Mouse (Mus musculus): ENCODE data around the gene Vmn1r191. TPM values are rescaled to one million over a fixed set of nuclear protein-coding genes. Genes with fewer than 3 reads are reported as not detected.
"Not testable (repeated sequence)": the region's sequence is repeated elsewhere in the genome, so short reads cannot be mapped to it uniquely, and the experiment has no call there.

The Vmn1r191 gene
- not detected in 2 replicates for polyA plus RNA-seq (2016; fragmentation: Nextera tagmentation; extraction: Ambion mirVana)

DNA sequence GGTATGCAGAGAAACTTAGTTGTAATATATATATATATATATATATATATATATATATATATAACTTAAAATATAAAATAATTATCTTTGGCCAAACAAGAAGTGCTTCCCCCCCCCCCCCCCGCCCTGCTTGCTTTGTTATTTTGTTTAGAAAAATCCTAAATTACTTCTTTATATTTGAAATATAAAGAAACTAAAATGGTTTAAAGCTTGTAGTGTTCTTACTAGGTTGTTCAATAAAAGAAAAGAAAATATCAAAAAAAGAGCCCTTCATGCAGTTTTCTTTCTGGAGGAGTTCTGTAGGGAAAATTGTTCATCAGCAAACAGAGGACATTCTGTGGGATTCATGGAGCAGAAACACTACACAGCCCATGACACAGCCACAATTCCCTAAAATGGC, at the start of gene Vmn1r191:
Vmn1r191 (minus strand) TSS at position 101 of the 400 bp plus-strand sequence.
- no peak for ATAC-seq (ENCODE audit: insufficient number of reproducible peaks, insufficient read depth, low FRiP score, low TSS enrichment)
- 71% methylated on average over 1 of the region's 1 CpGs for WGBS
- no peak within 1 kb of the TSS for H3K4me3 ChIP-seq

GRCm38 (mm10) chr13:22223060-22223459, 39.3 kb upstream of the Vmn1r191 start, which contains the start of gene Vmn1r193:
Gene Vmn1r193 (minus strand): TSS chr13:22223160.
- ATAC-seq (ENCODE audit: insufficient number of reproducible peaks, insufficient read depth, low FRiP score, low TSS enrichment); H3K9me3 ChIP-seq; H3K4me3 ChIP-seq; H3K27ac ChIP-seq; H3K27me3 ChIP-seq; H3K9ac ChIP-seq; H3K4me2 ChIP-seq (replicated peaks); H3K4me1 ChIP-seq; H3K36me3 ChIP-seq: not testable (repeated sequence)
- WGBS, result 76% methylated on average over 1 of the region's 1 CpGs

More for the DNA sequence above, at the start of gene Vmn1r191:
- no peak within 1 kb of the TSS for H3K9ac ChIP-seq
- H3K36me3 ChIP-seq, result no peaks in the 10 kb centered on the region
- H3K9me3 ChIP-seq, result no peaks in the 10 kb centered on the region
- no peaks in the 10 kb centered on the region for H3K27me3 ChIP-seq
- H3K4me2 ChIP-seq (replicated peaks), result no peak within 1 kb of the TSS
- H3K4me1 ChIP-seq, result no peaks in the 10 kb centered on the region
- no peak within 1 kb of the TSS for H3K27ac ChIP-seq

DNA sequence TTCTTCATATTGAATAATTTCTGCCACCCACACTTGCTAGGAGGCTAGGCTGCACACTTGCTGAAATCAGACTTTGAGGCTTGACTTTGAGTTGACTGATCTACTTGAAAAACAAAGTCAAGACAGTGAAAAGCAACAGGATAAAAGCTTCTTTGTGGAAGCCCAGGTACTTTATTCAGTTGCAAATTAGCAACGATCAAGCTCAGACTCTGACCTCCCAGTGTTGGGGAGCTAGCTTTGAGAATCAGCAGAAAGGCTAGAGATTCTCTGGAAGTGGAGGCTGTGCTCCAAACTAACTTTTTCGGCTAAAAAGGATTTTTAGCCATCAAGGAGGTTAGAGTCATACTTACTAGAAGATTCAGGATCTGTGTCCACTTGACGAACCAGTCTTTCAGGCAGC, 9.0 kb upstream of the Vmn1r191 start:
- not testable (repeated sequence) for H3K4me1 ChIP-seq; H3K4me3 ChIP-seq; H3K27me3 ChIP-seq; H3K27ac ChIP-seq; ATAC-seq (ENCODE audit: insufficient number of reproducible peaks, insufficient read depth, low FRiP score, low TSS enrichment); H3K9me3 ChIP-seq; H3K36me3 ChIP-seq; H3K9ac ChIP-seq; H3K4me2 ChIP-seq (replicated peaks)
- 69% methylated on average over 3 of the region's 3 CpGs for WGBS

DNA sequence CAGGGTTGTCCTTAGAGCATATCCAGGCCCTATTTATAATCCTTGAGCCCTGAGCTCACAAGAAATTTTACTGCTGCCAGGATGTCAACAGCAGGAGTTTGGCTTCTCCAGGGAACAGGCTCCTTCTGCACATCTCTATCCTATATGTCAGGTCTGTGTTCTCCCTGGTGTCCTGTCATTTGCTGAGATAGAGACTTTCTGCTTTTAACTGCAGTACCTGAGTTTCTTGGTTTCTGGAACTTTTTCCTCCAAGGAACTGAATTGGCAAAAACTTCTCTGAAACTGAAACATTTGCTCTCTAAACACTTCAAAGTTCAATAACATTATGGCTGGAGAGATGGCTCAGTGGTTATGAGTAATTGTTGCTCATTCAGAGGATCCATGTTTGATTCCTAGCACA, 7.3 kb upstream of the Vmn1r191 start, which contains the start of gene Vmn1r192:
Vmn1r192 (minus strand) TSS at position 101 of the 400 bp plus-strand sequence.
- Histone ChIP-seq H3K27me3 (no peaks in the 10 kb centered on the region), H3K27ac (no peak within 1 kb of the TSS), H3K36me3 (no peaks in the 10 kb centered on the region), H3K4me3 (no peak within 1 kb of the TSS), H3K9me3 (no peaks in the 10 kb centered on the region), H3K4me1 (no peaks in the 10 kb centered on the region), H3K9ac (no peak within 1 kb of the TSS), H3K4me2 (replicated peaks) (no peak within 1 kb of the TSS)
- ATAC-seq (ENCODE audit: insufficient number of reproducible peaks, insufficient read depth, low FRiP score, low TSS enrichment), result no peak

GRCm38 (mm10) chr13:22190385-22190784, 6.6 kb upstream of the Vmn1r191 start:
- no peaks in the 10 kb centered on the region for H3K4me1 ChIP-seq
- no peaks in the 10 kb centered on the region for H3K36me3 ChIP-seq
- no peak for ATAC-seq (ENCODE audit: insufficient number of reproducible peaks, insufficient read depth, low FRiP score, low TSS enrichment)
- no peak overlapping the region for H3K27ac ChIP-seq
- H3K27me3 ChIP-seq, result no peaks in the 10 kb centered on the region
- H3K4me3 ChIP-seq, result no peak overlapping the region
- no peak overlapping the region for H3K9ac ChIP-seq
- WGBS, result 83% methylated on average over 2 of the region's 2 CpGs
- no peaks in the 10 kb centered on the region for H3K9me3 ChIP-seq
- H3K4me2 ChIP-seq (replicated peaks), result no peak overlapping the region

DNA sequence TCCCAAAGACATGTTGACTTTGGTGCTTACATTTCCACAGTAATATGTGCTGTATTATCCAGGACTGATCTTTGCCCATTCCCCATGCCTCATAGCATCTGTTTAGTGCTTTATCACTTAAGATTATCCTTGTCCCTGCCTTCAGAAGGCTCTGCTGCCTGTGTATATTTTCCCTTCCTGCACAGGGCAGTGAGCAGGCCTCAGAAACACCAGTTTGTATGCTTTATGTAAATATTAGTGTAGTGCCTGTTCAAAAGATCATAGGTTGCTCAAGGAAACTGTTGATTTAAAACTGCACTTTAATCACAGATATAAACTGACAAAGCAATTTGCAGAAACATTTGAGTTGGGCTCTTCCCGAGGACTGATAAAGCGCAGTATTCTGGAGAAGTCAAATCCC, 5.5 kb upstream of the Vmn1r191 start:
- Histone ChIP-seq H3K4me1 (no peaks in the 10 kb centered on the region), H3K27me3 (no peaks in the 10 kb centered on the region), H3K9ac (no peak overlapping the region), H3K4me3 (no peak overlapping the region), H3K4me2 (replicated peaks) (no peak overlapping the region), H3K27ac (no peak overlapping the region), H3K36me3 (no peaks in the 10 kb centered on the region), H3K9me3 (no peaks in the 10 kb centered on the region)
- 88% methylated on average over 2 of the region's 2 CpGs for WGBS
- ATAC-seq (ENCODE audit: insufficient number of reproducible peaks, insufficient read depth, low FRiP score, low TSS enrichment), result no peak

- Histone ChIP-seq H3K4me2 (replicated peaks) (no peak overlapping the region), H3K27me3 (no peaks in the 10 kb centered on the region), H3K9ac (no peak overlapping the region), H3K36me3 (no peaks in the 10 kb centered on the region), H3K9me3 (peaks cover 8% of the 10 kb centered on the region), H3K4me1 (no peaks in the 10 kb centered on the region), H3K27ac (no peak overlapping the region), H3K4me3 (no peak overlapping the region)
- WGBS, result 94% methylated on average over 15 of the region's 15 CpGs
- no peak for ATAC-seq (ENCODE audit: insufficient number of reproducible peaks, insufficient read depth, low FRiP score, low TSS enrichment)
Measured at GRCm38 (mm10) chr13:22168416-22168815, 15.4 kb downstream of the Vmn1r191 start.

DNA sequence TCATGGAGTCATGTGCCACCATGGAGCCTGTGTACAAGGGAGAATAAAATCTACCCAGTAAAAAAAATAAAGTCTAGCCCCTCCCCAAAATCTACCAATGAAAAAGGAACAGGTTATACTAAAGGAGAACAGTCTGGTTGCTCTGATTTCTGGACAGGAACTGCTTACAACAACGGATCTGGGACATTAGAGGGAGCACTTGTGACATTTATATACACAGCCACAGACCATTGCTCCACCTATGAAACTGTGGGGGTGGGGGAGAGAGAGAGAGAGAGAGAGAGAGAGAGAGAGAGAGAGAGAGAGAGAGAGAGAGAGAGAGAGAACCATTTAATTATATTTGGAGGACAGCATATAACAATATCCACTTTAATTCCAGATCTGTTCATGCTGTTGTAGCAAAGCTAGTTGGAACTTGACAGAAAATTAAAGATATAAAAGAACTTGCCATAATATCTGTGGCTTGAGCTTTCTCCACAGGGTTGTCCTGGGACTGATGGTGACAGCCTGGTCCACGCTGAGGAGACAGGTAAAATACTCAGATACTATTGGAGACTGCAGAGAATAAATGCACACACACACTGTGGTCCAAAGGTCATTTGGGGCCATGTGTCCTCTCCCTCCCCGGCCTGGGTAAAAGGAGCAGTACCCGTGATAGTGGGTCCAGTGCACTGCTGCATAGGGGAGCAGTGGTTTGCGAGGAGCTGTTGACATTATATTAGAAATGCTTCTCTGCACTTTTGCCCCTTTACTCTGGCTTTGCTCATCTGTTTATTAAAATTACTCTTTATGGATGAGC, 47.1 kb downstream of the Vmn1r191 start:
- not testable (repeated sequence) for H3K4me3 ChIP-seq; H3K9ac ChIP-seq; H3K4me2 ChIP-seq (replicated peaks); H3K27ac ChIP-seq; H3K9me3 ChIP-seq; H3K36me3 ChIP-seq; H3K4me1 ChIP-seq; H3K27me3 ChIP-seq; ATAC-seq (ENCODE audit: insufficient number of reproducible peaks, insufficient read depth, low FRiP score, low TSS enrichment)
- WGBS, result 75% methylated on average over 5 of the region's 5 CpGs

Small RNAs within 50 kb of the gene (microRNA-seq; reads per million reads assigned to microRNA genes)
- gene Gm23282, result not detected
- not detected for gene Gm25084

Other genes with a start within 250 kb of the Vmn1r191 start
- 21.7 and 23.6 TPM in 2 replicates for gene Zfp184, start 238.9 kb downstream of the Vmn1r191 start, polyA plus RNA-seq (2016; fragmentation: Nextera tagmentation; extraction: Ambion mirVana)
- gene Pom121l2, start 202.8 kb downstream of the Vmn1r191 start, polyA plus RNA-seq (2016; fragmentation: Nextera tagmentation; extraction: Ambion mirVana), result 0.33 TPM in 1 of 2 replicates, not detected in the other
- gene Prss16, start 174.2 kb downstream of the Vmn1r191 start, polyA plus RNA-seq (2016; fragmentation: Nextera tagmentation; extraction: Ambion mirVana), result 0.69 and 0.95 TPM in 2 replicates
- 8.0 and 8.3 TPM in 2 replicates for gene Hist1h2ah, start 148.4 kb downstream of the Vmn1r191 start, polyA plus RNA-seq (2016; fragmentation: Nextera tagmentation; extraction: Ambion mirVana)
- 19.4 and 20.1 TPM in 2 replicates for gene Hist1h2bk, start 148.1 kb downstream of the Vmn1r191 start, polyA plus RNA-seq (2016; fragmentation: Nextera tagmentation; extraction: Ambion mirVana)
- gene Hist1h4i, start 142.6 kb downstream of the Vmn1r191 start, polyA plus RNA-seq (2016; fragmentation: Nextera tagmentation; extraction: Ambion mirVana), result 26.8 and 29.2 TPM in 2 replicates
- gene Hist1h2ag, start 141.0 kb downstream of the Vmn1r191 start, polyA plus RNA-seq (2016; fragmentation: Nextera tagmentation; extraction: Ambion mirVana), result 117 and 124 TPM in 2 replicates
- 15.2 and 17.7 TPM in 2 replicates for gene Hist1h2bj, start 140.8 kb downstream of the Vmn1r191 start, polyA plus RNA-seq (2016; fragmentation: Nextera tagmentation; extraction: Ambion mirVana)
- gene Vmn1r188, start 99.5 kb downstream of the Vmn1r191 start, polyA plus RNA-seq (2016; fragmentation: Nextera tagmentation; extraction: Ambion mirVana), result not detected in 2 replicates
- not detected in 2 replicates for gene Vmn1r189, start 78.1 kb downstream of the Vmn1r191 start, polyA plus RNA-seq (2016; fragmentation: Nextera tagmentation; extraction: Ambion mirVana)
- gene Vmn1r192, start 7.2 kb upstream of the Vmn1r191 start, polyA plus RNA-seq (2016; fragmentation: Nextera tagmentation; extraction: Ambion mirVana), result not detected in 2 replicates
- not detected in 2 replicates for gene Vmn1r193, start 39.2 kb upstream of the Vmn1r191 start, polyA plus RNA-seq (2016; fragmentation: Nextera tagmentation; extraction: Ambion mirVana)
- not detected in 2 replicates for gene Vmn1r194, start 60.2 kb upstream of the Vmn1r191 start, polyA plus RNA-seq (2016; fragmentation: Nextera tagmentation; extraction: Ambion mirVana)
- gene Vmn1r195, start 86.6 kb upstream of the Vmn1r191 start, polyA plus RNA-seq (2016; fragmentation: Nextera tagmentation; extraction: Ambion mirVana), result not detected in 2 replicates
- not detected in 2 replicates for gene Vmn1r196, start 106.0 kb upstream of the Vmn1r191 start, polyA plus RNA-seq (2016; fragmentation: Nextera tagmentation; extraction: Ambion mirVana)
- gene Vmn1r197, start 140.6 kb upstream of the Vmn1r191 start, polyA plus RNA-seq (2016; fragmentation: Nextera tagmentation; extraction: Ambion mirVana), result not detected in 2 replicates
- not detected in 2 replicates for gene Vmn1r198, start 166.4 kb upstream of the Vmn1r191 start, polyA plus RNA-seq (2016; fragmentation: Nextera tagmentation; extraction: Ambion mirVana)
- not detected in 2 replicates for gene Vmn1r199, start 195.8 kb upstream of the Vmn1r191 start, polyA plus RNA-seq (2016; fragmentation: Nextera tagmentation; extraction: Ambion mirVana)
- gene Vmn1r200, start 206.4 kb upstream of the Vmn1r191 start, polyA plus RNA-seq (2016; fragmentation: Nextera tagmentation; extraction: Ambion mirVana), result not detected in 2 replicates